In genomic region chr15:62076552-62077234, GRCm38 (mm10) we compare ENCODE assay signal across 15 mouse cellular contexts.
"Had no signal": no experiment of that assay in that cellular context is flagged by ENCODE, and none has a peak within 500 bp of the region (broad histone marks: within the 10 kb centered on the region; RNA-seq: fewer than 3 reads in every experiment).

No protein-coding gene starts in this region.

- H3K4me1 ChIP-seq: midbrain, embryonic 12.5 days had no signal

- H3K9me3 ChIP-seq: limb, embryonic 15.5 days; liver, embryonic 12.5 days; megakaryocyte, embryonic 14.5 days; midbrain, embryonic 12.5 days; neural tube, embryonic 15.5 days had no signal

- H3K36me3 ChIP-seq: limb, embryonic 15.5 days; liver, embryonic 12.5 days; midbrain, embryonic 12.5 days; neural tube, embryonic 15.5 days had no signal

- H3K9ac ChIP-seq: limb, embryonic 15.5 days; liver, embryonic 12.5 days; lung, embryonic 14.5 days; midbrain, embryonic 12.5 days; neural tube, embryonic 15.5 days had no signal

- H3K4me3 ChIP-seq: limb, embryonic 15.5 days; liver, embryonic 12.5 days; megakaryocyte, embryonic 14.5 days; midbrain, embryonic 12.5 days; myocyte; neural tube, embryonic 15.5 days had no signal

- H3K4me2 ChIP-seq: limb, embryonic 15.5 days; liver, embryonic 12.5 days; lung, embryonic 14.5 days; midbrain, embryonic 12.5 days; neural tube, embryonic 15.5 days had no signal

- ATAC-seq: liver, embryonic 12.5 days had no signal

- H3K27me3 ChIP-seq: limb, embryonic 15.5 days; liver, embryonic 12.5 days; megakaryocyte, embryonic 14.5 days; midbrain, embryonic 12.5 days; neural tube, embryonic 15.5 days had no signal

- DNase-seq: kidney, adult 8-10 months; kidney, postnatal 25 days; lung, embryonic 14.5 days; lung, postnatal 14 days; right cerebral cortex, adult 18-20 months; right cerebral cortex, postnatal 25 days; thymus, adult 2 months; thymus, postnatal 25 days had no signal

- H3K27ac ChIP-seq: limb, embryonic 15.5 days; liver, embryonic 12.5 days; macrophage; midbrain, embryonic 12.5 days; neural tube, embryonic 15.5 days had no signal
